Mouse (Mus musculus) T-helper 17 cell (primary cell): ENCODE measurements around the gene Ttll5.

Source experiments
- in situ Hi-C, 2 experiments: fragments of 300-600 bp; cut with MboI, MseI; formaldehyde crosslinking; loops; 1 replicate in 1 of 2; 2 replicates in 1 of 2; pipeline ENCODE4 v1.15.1; 2025; ENCODE audit warnings: high pct_unique_total_duplicates in 2 of 2

Ttll5 gene

DNA sequence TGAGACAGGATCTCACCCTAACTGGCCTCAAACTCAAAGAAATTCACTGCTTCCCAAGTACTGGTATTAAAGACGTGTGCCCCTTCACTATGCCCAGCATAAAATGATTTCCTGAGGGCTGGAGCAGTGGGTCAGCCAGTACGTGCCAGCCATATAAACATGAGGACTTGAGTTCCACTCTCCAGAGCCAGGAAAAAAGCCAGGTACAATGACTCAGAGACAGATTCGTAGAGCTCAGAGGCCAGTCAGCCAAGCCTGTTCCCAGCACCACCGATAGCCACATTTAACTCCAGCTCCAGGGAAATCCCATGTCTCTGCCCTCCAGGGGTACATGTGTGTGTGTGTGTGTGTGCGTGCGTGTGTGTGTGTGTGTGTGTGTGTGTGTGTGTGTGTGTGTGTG is 215.3 kb downstream of the Ttll5 start:
- in situ Hi-C loops, result no loop called here

DNA sequence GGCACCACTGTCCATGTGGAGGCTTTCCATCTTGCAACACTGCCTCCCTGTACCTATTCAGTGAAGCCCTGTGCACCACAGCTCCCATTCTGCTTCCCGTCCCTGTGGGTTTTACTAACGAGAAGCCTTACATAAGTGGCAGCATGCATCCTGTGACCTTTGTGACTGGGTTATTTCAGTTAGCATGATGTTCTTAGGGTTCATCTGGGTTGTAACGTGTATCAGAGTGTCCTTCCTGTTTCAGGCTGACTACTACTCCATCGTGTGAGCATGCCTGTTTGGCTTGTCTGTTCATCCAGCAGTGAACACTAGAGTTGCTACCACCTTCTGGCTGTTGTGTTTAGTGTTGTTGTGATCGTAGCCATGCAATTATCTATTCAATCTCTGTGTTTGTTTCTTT is 221.7 kb downstream of the Ttll5 start:
- in situ Hi-C loops, result no loop called here

DNA sequence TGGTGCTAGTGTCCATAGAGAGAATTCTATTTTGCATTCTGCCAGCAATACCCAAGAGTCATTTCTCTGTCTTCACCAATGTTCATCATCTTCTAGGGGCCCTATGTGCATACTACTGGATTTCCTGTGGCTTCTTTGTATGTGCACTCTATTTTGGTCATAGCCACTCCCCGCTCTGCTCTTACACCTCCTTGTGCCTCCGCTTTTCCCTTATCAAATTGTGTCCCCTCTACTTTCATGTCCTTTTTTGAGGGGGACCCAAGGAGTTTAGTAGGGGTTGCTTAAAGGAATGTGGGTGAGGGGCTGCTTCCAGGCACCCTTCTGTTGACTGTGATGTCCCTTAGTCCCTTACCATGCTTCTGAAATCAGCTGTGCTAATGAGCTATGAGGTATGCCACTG is 222.3 kb downstream of the Ttll5 start:
- in situ Hi-C loops, result no loop called here

DNA sequence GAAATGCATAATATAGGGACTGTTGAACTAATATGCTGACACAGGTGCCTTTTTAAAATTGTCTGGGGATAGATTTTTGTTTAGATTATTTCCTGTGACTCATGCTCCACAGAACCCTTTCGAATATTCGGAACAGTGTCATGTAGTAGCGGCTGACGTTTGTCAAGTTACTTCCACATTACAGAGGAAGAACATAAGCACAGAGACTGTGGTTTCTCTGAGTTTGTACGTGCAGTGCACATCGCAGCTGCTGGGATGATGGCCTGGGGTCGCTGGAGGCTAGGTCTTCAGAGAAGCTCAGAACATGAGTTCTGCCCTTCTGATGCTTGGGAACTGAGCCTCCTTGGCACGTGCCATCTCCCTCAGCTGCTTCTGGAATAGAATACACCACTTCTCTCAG is 222.9 kb downstream of the Ttll5 start:
- in situ Hi-C loops, result no loop called here

DNA sequence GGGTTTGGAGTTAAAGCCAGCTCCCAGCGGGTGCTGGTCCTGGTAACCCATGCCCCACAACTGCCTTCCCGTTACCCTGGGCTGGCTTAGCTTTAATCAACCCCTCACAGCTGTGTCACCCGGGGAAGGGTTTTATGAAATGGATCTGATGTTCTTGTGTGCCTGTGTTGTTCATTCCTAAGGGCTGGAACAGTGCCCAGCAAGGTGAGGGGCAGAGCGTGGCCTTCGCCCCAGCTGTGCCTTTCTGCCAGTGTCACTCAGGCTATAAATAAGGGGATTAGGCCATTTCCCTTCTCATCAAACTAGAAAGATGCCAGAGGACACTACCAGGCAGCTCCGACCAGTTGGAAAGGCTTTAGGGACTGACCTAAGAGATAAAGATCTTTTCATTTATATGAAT is 225.4 kb downstream of the Ttll5 start:
- in situ Hi-C loops, result loop anchor here in 1 of 2 experiments (10.0 kb wide), 1 partner anchor 525 kb away; no protein-coding TSS in a partner anchor

DNA sequence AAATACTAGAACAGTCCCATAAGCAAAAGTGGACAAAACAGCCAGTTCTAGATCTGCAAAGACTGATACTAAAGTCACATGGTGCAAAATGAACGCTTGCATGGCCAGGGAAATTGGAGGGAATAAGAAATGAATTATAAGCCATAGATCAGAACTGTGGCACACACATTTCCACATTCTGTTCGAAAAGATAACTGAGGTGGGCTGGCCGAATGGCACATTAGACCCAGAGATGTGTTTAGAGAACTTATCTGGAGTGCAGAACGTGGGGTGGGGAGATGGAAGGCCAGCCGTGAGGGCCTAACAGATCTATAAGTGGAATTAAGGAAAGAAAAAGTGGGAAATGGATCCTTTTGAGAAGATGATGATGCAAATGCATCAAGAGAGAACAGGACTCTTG is 227.0 kb downstream of the Ttll5 start:
- in situ Hi-C loops, result loop anchor here in 1 of 2 experiments (10.0 kb wide), 1 partner anchor 527 kb away; no protein-coding TSS in a partner anchor

DNA sequence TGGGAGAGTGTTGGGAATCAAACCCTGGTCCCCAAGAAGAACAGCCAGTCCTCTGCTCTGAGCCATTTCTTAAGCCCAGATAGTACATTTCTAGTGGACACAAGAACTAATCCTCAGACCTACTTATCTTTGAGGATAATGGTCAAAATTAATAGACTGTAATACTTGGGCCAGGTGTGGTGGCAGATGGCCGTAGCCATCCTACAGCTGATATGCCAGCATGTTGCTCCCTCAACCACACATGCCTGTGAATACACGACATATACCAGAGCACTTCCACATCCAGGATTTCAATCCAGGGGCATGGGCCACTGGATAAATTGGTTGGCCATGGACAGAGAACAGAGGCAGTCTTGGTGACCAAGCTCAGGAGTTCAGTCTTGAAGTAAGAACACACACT is 230.8 kb downstream of the Ttll5 start:
- in situ Hi-C loops, result loop anchor here in 1 of 2 experiments (10.0 kb wide), 1 partner anchor 531 kb away; no protein-coding TSS in a partner anchor

DNA sequence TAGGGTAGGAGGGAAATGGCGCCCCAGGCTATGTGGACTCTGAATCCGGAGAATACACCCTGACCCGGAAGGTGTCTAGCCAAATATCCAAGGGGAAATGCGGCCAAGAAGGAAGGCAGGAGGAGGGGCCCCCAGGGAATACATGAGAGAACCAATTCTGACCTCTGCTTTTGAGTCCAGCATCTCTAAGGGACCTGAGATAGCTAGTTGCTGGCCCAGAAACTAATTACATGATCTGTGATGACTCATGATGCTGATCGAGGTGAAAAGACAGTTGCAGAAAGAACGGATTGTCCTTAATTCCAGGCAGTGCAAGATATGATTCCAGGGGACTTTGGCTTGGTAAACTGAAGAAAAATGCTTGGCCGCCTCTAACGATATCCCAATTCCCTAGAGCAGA is 232.5 kb downstream of the Ttll5 start:
- in situ Hi-C loops, result loop anchor here in 1 of 2 experiments (10.0 kb wide), 1 partner anchor 532 kb away; no protein-coding TSS in a partner anchor

DNA sequence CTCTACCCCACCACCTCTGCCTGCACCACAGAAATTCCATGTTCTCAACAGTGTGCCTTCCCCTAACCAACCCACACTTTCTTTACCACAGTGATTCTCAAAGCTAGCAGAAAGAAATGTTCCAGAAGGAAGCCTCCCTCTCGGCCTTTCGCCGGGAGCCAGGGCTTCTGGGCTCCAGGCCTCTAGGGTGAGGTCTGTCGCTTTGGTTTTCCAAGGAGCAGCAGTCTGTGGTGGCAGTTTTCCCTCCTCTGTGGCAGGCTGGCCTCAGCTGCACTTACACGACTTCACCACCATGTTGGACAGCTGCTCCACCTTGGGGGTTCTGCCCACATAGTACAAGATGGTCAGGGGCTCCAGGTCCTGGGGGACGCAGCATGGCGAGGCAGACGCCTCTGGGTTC is 233.1 kb downstream of the Ttll5 start:
- in situ Hi-C loops, result loop anchor here in 1 of 2 experiments (10.0 kb wide), 1 partner anchor 533 kb away; no protein-coding TSS in a partner anchor

DNA sequence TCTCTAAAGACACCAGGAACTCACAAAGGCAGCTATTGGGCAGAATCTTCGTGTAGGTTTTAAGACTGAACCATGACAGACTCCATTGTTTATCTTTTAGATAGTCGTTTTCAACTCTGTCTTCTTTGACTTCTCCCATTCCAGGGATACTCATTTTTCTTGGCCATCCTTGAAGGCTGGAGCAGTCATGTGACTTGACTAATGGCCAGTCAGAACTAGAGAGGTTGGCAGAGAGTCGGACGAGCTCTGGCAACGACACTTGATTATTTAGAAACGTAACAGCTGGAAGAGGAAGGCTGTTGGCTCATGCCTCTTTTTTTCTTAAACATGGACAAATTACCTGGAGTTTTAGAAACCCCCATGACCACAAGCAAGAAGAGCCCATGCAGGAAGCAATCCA is 234.9 kb downstream of the Ttll5 start:
- in situ Hi-C loops, result loop anchor here in 1 of 2 experiments (10.0 kb wide), 1 partner anchor 535 kb away; no protein-coding TSS in a partner anchor

DNA sequence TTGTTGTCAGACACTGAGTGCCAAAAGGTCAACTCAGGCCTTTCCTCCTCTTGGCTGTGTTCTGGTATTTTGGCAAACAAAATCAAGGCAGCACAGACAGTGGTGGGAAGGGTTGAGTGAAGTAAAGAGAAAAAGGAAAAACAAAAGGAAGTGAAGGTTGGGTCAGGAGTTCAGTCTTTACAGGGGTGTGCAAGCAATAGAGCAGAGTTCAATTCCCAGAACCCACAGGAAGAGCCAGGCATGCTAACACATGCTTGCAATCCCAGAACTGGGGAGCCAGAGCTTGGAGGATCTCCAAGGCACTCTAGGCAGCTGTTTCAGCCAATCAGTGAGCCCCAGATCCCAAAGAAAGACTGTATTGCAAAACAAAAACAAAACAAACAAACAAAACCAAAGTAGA is 240.3 kb downstream of the Ttll5 start:
- in situ Hi-C loops, result no loop called here

DNA sequence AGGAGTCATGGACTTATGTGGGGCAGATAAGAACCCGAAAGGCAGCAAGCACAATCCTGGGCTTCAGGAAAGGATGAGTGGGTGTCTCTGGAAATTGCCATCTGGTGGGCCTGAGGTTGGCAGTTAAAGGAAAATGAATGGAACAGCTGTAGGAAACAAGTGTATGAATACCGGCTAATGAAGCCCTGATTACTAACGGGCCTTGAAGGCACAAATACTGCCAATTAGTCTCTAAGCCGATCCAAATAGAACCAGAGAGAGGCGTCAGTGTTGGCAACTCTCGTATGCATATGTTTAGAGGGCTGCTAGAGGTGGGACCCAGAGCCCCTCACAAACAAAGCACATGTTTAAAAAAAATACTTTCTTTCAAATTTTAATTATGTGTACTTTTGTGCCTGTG is 247.0 kb downstream of the Ttll5 start:
- in situ Hi-C loops, result no loop called here

DNA sequence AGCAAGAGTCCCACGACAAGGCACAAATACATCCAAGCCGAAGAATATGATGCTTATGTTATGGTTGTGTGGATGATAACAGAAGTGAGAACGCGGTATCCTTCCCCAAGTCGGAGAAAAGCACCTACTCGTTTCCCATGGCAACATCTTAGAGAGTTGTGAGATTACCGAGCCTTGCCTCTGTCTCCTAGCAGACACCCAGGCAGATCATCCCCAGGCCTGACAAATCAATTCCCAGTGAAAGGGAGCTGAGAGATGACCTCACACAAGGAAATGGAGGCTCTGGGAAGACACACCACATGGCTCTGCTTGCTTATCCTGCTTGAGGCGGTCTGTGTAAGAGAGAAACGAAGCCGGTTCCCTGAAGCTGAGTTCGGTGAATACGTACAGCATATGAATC is 250.2 kb downstream of the Ttll5 start:
- in situ Hi-C loops, result loop anchor here (5.0 to 25.0 kb wide), 4 partner anchors 47 to 212 kb away; no protein-coding TSS in a partner anchor

DNA sequence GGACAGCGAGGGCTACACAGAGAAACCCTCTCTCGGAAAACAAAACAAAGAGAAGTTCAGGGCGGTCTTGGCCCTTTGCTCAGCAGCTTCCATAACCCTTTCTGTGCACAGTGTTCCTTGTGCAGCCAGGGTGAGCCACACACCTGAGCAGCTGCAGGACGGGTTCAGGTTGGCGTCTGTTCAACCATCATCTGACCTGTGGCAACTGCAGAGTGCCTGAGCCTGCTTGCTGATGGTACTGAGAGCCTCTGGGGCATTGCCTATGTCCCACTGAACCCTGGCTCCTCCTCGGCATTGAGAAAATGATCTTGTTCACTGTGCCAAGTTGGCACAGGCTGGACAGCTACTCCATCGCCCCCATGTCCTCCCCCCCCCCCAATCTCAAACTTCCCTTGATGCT is 250.9 kb downstream of the Ttll5 start:
- in situ Hi-C loops, result loop anchor here (5.0 to 25.0 kb wide), 4 partner anchors 48 to 213 kb away; no protein-coding TSS in a partner anchor

DNA sequence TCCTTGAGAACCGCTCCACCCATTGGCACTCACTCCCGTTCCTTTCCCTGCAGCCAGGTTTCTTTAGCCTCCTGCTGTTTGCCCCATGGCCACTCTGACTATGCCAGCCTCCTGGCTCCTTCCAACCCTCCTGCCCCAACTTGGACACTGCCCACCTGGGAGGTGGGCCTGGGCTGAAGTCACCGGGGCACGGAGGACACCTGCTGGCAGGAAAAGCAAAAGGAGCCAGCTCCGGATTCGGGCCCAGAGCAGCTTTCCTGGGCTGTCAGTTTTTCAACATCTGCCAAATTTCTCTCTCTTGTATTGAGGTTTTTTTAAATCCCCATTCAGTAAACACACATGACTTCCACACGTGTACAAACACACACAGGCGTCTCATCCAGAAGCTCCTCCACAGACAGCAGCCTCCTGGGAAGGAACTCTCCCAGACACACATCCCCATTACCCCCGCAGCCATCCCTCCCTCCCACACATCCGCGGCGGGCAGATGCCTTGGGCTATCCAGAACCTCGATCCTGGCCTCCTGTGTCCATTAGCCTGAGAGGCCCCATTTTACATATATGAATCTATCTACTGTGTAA is 252.0 kb downstream of the Ttll5 start:
- in situ Hi-C loops, result loop anchor here (5.0 to 25.0 kb wide), 4 partner anchors 49 to 214 kb away; no protein-coding TSS in a partner anchor

DNA sequence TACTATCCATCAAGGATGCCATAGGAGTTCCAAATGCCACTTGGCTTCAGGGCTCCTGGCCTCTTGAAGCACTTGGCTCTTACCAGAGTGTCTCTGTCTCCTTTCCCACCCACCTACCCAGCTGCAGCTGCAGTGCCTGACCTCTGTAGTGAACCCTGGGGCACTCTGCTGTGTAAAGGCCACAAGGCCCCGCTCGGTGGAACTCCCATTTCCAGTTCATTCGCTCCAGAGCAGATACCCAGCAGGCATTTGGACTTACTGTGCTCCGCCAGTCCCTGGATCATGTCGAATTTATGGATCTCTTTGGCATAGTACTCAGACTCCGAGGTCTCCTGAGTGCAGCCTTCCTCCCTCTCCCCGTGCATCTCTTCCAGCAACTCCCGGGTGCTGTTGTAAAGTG is 252.9 kb downstream of the Ttll5 start:
- in situ Hi-C loops, result loop anchor here (5.0 to 25.0 kb wide), 4 partner anchors 50 to 215 kb away; no protein-coding TSS in a partner anchor

DNA sequence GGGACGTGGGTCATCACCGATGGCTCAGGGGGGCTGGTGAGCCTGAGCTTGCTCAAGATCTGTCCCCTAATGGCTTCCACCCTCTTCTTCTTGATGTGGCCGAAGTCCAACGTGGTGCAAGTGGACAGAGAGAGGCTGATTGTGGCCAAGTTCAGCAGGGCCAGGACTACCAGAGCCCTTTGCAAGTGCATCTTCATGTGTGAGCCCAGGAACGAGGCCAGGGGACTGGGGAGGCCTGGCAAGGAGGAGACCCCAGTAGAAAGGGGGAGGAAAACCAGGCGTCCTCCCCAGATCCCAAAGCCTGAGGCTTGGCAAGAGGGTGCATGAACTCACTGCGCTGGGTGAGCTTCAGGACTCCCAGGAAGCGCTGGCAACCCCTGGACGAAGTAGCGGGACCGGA is 253.3 kb downstream of the Ttll5 start:
- in situ Hi-C loops, result loop anchor here (5.0 to 25.0 kb wide), 4 partner anchors 50 to 215 kb away; no protein-coding TSS in a partner anchor

DNA sequence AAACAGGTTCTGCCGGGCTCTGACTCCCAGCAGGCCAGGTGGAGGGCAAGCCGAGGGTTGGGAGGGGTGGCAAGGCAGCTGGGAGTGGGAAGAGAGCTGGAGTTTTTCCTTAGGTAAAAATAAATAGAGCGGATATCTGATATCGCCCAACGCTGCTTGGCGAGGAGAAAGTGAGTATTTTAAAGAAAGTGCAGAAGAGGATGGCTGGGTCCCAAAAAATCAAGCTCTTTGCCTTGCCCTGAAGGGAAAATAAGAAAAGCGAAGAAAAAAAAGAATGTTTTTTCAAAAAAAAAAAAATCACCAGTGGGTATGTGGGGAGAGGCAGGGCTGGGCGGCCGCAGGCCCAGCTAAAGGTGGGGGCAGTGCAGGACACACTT is 253.7 kb downstream of the Ttll5 start:
- in situ Hi-C loops, result loop anchor here (5.0 to 25.0 kb wide), 4 partner anchors 51 to 216 kb away; no protein-coding TSS in a partner anchor

DNA sequence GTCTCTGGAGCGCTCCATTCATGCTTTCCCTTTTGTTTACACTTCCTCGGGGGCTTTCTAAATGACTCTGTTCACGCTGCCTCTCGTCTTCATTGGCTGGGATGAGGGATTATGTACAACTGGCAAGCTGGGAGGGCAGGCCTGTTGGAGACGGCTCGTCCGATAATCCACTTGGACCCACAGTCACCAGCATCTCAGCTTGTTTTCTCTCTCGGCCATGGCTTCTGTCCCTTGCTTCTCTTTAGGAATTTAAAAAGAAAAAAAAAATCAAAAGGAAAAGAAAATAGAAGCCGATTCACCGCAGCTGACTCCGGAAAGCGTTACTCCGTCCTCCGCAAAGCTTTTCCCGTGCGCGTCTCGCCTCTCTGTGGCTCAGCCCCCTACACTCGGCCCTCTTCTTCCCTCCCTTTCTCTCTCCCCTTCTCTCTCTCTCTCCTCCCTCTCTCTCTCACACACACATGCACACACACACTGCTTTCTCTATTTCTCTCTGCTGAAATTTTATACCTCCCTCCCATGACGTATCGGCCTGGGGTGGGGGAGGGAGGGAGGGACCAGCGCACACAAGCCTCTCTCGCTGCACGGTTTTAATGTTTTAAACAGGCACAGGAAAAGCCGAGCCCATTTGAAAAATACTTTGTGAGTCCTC is 254.2 kb downstream of the Ttll5 start, which contains the start of gene Tgfb3:
TSS of gene Tgfb3 (minus strand) at position 489 of the 649 bp plus-strand sequence.
- in situ Hi-C loops, result loop anchor here (5.0 to 25.0 kb wide), 4 partner anchors 51 to 216 kb away; no protein-coding TSS in a partner anchor

DNA sequence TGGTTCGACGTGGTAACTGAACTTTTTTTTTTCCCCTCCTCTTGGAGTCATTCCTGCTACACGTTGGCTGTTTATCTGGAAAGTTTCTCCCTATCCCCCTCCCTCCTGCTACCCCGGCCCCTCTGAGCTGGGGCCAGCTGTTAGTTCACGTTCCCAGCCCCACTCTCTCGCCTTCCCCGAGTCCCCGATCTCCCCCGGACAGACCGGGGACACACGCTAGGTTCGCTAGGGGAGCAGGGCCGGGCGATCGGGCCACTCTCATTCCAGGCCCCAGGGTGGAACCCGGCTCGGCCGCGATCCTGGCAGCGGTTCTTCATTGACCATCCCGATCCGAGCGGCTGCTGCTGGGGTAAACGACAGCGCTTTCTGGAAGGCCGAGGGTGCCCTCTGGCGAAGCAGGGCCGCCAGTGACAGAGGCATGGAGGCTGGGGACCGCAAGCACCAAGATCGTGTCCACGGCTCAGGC is 254.8 kb downstream of the Ttll5 start:
- in situ Hi-C loops, result loop anchor here (5.0 to 25.0 kb wide), 4 partner anchors 52 to 217 kb away; no protein-coding TSS in a partner anchor

DNA sequence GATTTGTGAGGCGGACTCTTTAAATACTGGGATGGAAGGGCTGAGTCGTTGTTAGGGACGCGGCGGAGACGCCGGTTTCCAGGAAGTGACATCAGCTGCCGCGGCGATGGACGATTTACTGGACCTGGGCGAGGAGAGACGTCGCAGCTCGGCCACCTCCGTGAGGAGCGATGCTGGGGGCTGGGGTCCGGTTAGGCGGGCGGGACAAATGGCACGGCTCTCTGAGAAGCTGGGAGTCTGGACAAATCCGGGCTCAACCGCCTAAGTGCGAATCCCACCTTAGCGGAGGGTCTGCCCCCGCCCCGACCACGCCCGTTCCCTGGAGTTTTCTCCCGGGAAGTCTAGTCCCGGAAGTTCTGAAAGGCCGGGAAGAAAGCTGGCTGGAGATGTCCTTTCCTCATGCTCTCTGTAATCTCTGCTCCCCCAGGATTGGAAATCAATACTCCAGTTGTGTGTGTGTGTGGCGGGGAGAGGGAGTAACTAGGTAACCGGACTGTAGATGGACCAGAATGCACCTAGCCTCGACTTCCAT is 258.1 kb downstream of the Ttll5 start, which contains the start of gene Ift43:
TSS of gene Ift43 (plus strand) at position 61 of the 532 bp plus-strand sequence.
- in situ Hi-C loops, result loop anchor here in 1 of 2 experiments (25.0 kb wide), 1 partner anchor 220 kb away; no protein-coding TSS in a partner anchor

DNA sequence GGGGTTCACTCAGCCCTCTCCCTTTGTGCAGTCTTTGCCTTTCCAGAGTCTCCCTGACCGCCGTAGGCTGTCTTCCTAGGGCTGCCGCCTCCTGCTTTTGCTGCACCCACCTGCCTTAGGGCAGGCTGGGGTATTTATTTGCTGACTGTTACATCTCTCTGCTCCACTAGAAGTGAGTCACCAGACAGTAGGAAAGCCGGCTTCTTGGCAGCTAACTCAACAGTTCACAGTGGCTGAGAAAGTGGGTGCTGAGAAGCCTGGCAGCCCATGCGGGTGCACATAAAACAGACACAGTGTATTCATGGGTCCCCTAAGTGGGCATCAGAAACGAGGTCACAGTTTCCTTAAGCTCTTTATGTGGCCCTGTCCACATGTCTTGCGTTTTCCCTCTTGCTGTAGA is 261.4 kb downstream of the Ttll5 start:
- in situ Hi-C loops, result loop anchor here in 1 of 2 experiments (25.0 kb wide), 1 partner anchor 224 kb away; no protein-coding TSS in a partner anchor
